8 mouse cellular contexts compared by ENCODE assay signal in genomic region chr5:121704512-121705248, GRCm38 (mm10). TPM values are rescaled to one million over a fixed set of nuclear protein-coding genes. Genes with fewer than 3 reads are reported as not detected.
DNase-seq lines count a peak whose midpoint lies in the region; ATAC-seq and TF ChIP-seq lines count a peak whose summit lies in the region.

No protein-coding gene starts in this region.

- TF ChIP-seq EP300 in heart, postnatal 0 days (IDR thresholded peaks at IDR 0.05; ENCODE audit: low read depth): no peak

- H3K4me1 ChIP-seq in heart, postnatal 0 days (ENCODE audit: control insufficient read depth, insufficient read depth): peaks cover 5% of the 10 kb centered on the region; the same call in 1 of the 2 replicates
- peaks cover 5% of the 10 kb centered on the region; the same call in 1 of the 2 replicates for H3K4me1 ChIP-seq in midbrain, embryonic 16.5 days (ENCODE audit: control insufficient read depth, insufficient read depth, low read length)

- H3K4me3 ChIP-seq in heart, postnatal 0 days (ENCODE audit: low read depth, low read length): peak overlapping the region; percentile 25
- H3K4me3 ChIP-seq in midbrain, embryonic 16.5 days (ENCODE audit: low read depth, low read length): peak overlapping the region; percentile 8

- no peaks in the 10 kb centered on the region for H3K9me3 ChIP-seq in heart, postnatal 0 days (replicated peaks; ENCODE audit: control insufficient read depth, low read length)
- H3K9me3 ChIP-seq in midbrain, embryonic 16.5 days (replicated peaks; ENCODE audit: control insufficient read depth, low read length, poor library complexity, severe bottlenecking): no peaks in the 10 kb centered on the region

- no peak for TF ChIP-seq CTCF in heart, postnatal 0 days (IDR thresholded peaks at IDR 0.05; ENCODE audit: low read depth)

- ATAC-seq in heart, postnatal 0 days (ENCODE audit: insufficient read depth, low read depth): peak; percentile 52; the same call in 1 of the 2 replicates
- ATAC-seq in midbrain, embryonic 16.5 days: no peak
- ATAC-seq in monocyte, adult 5-6 weeks (replicated peaks; ENCODE audit: insufficient number of reproducible peaks, low FRiP score, low TSS enrichment, poor library complexity, severe bottlenecking): no peak

- no peaks in the 10 kb centered on the region for H3K27me3 ChIP-seq in heart, postnatal 0 days (ENCODE audit: control insufficient read depth, insufficient read depth, low read length)
- H3K27me3 ChIP-seq in midbrain, embryonic 16.5 days (ENCODE audit: control insufficient read depth, insufficient read depth, low read depth, low read length): no peaks in the 10 kb centered on the region

- H3K36me3 ChIP-seq in heart, postnatal 0 days (replicated peaks; ENCODE audit: control insufficient read depth, insufficient read depth, low read length): no peaks in the 10 kb centered on the region
- no peaks in the 10 kb centered on the region for H3K36me3 ChIP-seq in midbrain, embryonic 16.5 days (ENCODE audit: control insufficient read depth, insufficient read depth, low read length)

- WGBS in heart, postnatal 0 days: 6% methylated on average over 20 of the region's 20 CpGs
- 6% methylated on average over 20 of the region's 20 CpGs for WGBS in midbrain, embryonic 16.5 days

- no peak for DNase-seq in heart, postnatal 0 days (ENCODE audit: low spot score)
- no peak for DNase-seq in heart, adult 11 months
- DNase-seq in embryo, embryonic 9.5 days (ENCODE audit: extremely low spot score): peak; percentile 41
- peak; percentile 58 for DNase-seq in kidney, adult 9 months
- no peak for DNase-seq in layer of hippocampus, postnatal 36 days
- no peak for DNase-seq in right cerebral cortex, adult 2 months (ENCODE audit: low spot score in 2 of 2)

- H3K9ac ChIP-seq in heart, postnatal 0 days (replicated peaks; ENCODE audit: low read depth, low read length): no peak overlapping the region
- peak overlapping the region; percentile 44; the same call in 1 of the 2 replicates for H3K9ac ChIP-seq in midbrain, embryonic 16.5 days (ENCODE audit: low read depth, low read length)

- H3K4me2 ChIP-seq in heart, postnatal 0 days (ENCODE audit: low read depth, low read length): peak overlapping the region; percentile 62
- peak overlapping the region; percentile 44 for H3K4me2 ChIP-seq in midbrain, embryonic 16.5 days (ENCODE audit: low read length)

- no peak overlapping the region for H3K27ac ChIP-seq in heart, postnatal 0 days (ENCODE audit: low read depth)
- H3K27ac ChIP-seq in midbrain, embryonic 16.5 days (ENCODE audit: low read length): no peak overlapping the region

RNA-seq across cellular contexts. Expression of gene Atxn2, which starts 6.5 kb away (rescaled TPM):
- total RNA-seq in heart, postnatal 0 days (2014; rRNA removed; ENCODE audit: low replicate concordance): 41.2 and 53.7 TPM in 2 replicates
- 36.8 and 41.7 TPM in 2 replicates for polyA plus RNA-seq in heart, postnatal 0 days (2015; fragmentation: Nextera tagmentation; extraction: Ambion mirVana)
- 60.1 and 65.5 TPM in 2 replicates for polyA plus RNA-seq in midbrain, embryonic 16.5 days (2015; fragmentation: Nextera tagmentation; extraction: Ambion mirVana)
- total RNA-seq in layer of hippocampus, postnatal 36 days (2021): 100 to 1,000 TPM; 184 to 240 TPM
- 24.4 to 49.0 TPM (median 40.7 TPM) in 3 replicates for total RNA-seq in monocyte, adult 5-6 weeks (2017)

RNA-seq across cellular contexts. Expression of gene Brap, which starts 44.3 kb away (rescaled TPM):
- total RNA-seq in heart, postnatal 0 days (2014; rRNA removed; ENCODE audit: low replicate concordance): 32.9 and 38.0 TPM in 2 replicates
- polyA plus RNA-seq in heart, postnatal 0 days (2015; fragmentation: Nextera tagmentation; extraction: Ambion mirVana): 20.7 and 23.2 TPM in 2 replicates
- polyA plus RNA-seq in midbrain, embryonic 16.5 days (2015; fragmentation: Nextera tagmentation; extraction: Ambion mirVana): 43.3 and 44.5 TPM in 2 replicates
- total RNA-seq in layer of hippocampus, postnatal 36 days (2021): 10 to 100 TPM; 63.6 to 65.5 TPM
- total RNA-seq in monocyte, adult 5-6 weeks (2017): 109 to 124 TPM (median 113 TPM) in 3 replicates

RNA-seq across cellular contexts. Expression of gene Acad10, which starts 44.4 kb away (rescaled TPM):
- 3.7 and 6.1 TPM in 2 replicates for total RNA-seq in heart, postnatal 0 days (2014; rRNA removed; ENCODE audit: low replicate concordance)
- polyA plus RNA-seq in heart, postnatal 0 days (2015; fragmentation: Nextera tagmentation; extraction: Ambion mirVana): 1.8 and 2.2 TPM in 2 replicates
- polyA plus RNA-seq in midbrain, embryonic 16.5 days (2015; fragmentation: Nextera tagmentation; extraction: Ambion mirVana): 1.7 and 2.1 TPM in 2 replicates
- 1 to 10 TPM; 3.7 to 4.1 TPM for total RNA-seq in layer of hippocampus, postnatal 36 days (2021)
- total RNA-seq in monocyte, adult 5-6 weeks (2017): 1.7 to 3.4 TPM (median 2.6 TPM) in 3 replicates

Comparison
In these comparisons a context has a peak if more than half of its experiments do, and no peak if none do; other contexts are left out.
1. DNase-seq: peak in embryo, embryonic 9.5 days (single experiment) and kidney, adult 9 months (single experiment); none in heart, postnatal 0 days (single experiment), heart, adult 11 months (single experiment), layer of hippocampus, postnatal 36 days (0 of 2) and right cerebral cortex, adult 2 months (0 of 2).